Mouse (Mus musculus) liver, postnatal 0 days (tissue): ENCODE measurements around the gene Tcf7l2.

ENCODE experiments used
- CTCF ChIP-seq: sonication (generic); IDR thresholded peaks from 2 replicates; pipeline ENCODE4 v1.5.1; 2016; ENCODE audit warnings: antibody characterized with exemption, low read depth
- EP300 ChIP-seq: IDR thresholded peaks from 2 replicates; pipeline ENCODE4 v1.6.1; 2016; ENCODE audit warnings: antibody characterized with exemption, low read depth, mild to moderate bottlenecking

DNA sequence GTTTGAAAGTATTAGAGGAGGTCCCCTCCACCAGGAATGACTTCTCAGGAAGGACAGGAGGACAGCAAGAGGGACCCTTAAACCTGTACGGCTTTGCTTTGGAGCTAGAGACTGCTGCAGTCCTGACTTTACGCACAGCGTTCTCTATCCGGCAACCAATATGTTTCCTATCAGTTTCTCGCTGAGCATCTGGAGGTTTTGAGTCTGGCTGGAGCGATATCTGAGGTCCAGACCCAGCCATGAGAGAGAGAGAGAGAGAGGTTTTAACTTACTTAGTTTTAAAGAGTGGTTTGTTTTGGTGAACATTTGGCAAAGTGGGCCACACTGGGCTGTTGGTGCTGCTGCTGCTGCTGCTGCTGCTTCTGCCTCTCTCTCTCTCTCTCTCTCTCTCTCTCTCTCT is 7.2 kb downstream of the Tcf7l2 start:
- TF ChIP-seq CTCF, result no peak
- TF ChIP-seq EP300, result no peak
